Mouse (Mus musculus): ENCODE measurements around the gene Olfr214. TPM values are rescaled to one million over a fixed set of nuclear protein-coding genes. Genes with fewer than 3 reads are reported as not detected.
"Not testable (repeated sequence)": the region's sequence is repeated elsewhere in the genome, so short reads cannot be mapped to it uniquely, and the experiment has no call there.

Olfr214 gene
- polyA plus RNA-seq (2015; fragmentation: Nextera tagmentation; extraction: Ambion mirVana): not detected in 2 replicates

DNA sequence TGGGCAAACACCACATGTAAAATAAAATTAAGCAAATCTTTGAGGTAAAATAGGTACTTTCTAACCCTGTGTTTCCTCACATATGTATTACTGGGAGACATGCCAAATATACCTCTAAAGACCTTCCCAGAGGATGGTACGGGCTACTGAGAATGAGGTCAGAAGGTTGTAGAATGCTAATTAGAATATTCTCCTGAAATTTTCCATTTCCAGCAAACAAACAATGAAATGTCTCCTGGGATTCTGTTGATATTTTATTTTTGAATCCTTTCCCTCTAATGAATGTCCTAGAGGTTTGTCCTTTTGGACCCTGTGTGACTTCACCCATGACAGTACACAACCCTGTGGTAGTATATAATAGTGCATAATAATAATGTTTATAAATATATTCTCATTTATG is at the start of gene Olfr214:
Gene Olfr214, plus strand, starts transcription at position 301 of the 400 bp plus-strand sequence.
- WGBS (ENCODE audit: insufficient replicate concordance): 73% methylated on average over 1 of the region's 1 CpGs
- Histone ChIP-seq H3K27me3 (ENCODE audit: insufficient read depth, low read length) (no peaks in the 10 kb centered on the region), H3K27ac (ENCODE audit: low read depth) (no peak within 1 kb of the TSS), H3K9me3 (ENCODE audit: low read length) (no peaks in the 10 kb centered on the region), H3K36me3 (replicated peaks; ENCODE audit: insufficient read depth, low read length) (no peaks in the 10 kb centered on the region), H3K9ac (replicated peaks) (no peak within 1 kb of the TSS), H3K4me3 (ENCODE audit: low read depth, low read length) (no peak within 1 kb of the TSS), H3K4me1 (ENCODE audit: insufficient read depth) (no peaks in the 10 kb centered on the region), H3K4me2 (ENCODE audit: low read depth, low read length) (no peak within 1 kb of the TSS)
- TF ChIP-seq CTCF (IDR thresholded peaks at IDR 0.05; ENCODE audit: low read depth) (no peak), EP300 (IDR thresholded peaks at IDR 0.05; ENCODE audit: low read depth) (no peak)
- no peak for DNase-seq
- no peak for ATAC-seq

DNA sequence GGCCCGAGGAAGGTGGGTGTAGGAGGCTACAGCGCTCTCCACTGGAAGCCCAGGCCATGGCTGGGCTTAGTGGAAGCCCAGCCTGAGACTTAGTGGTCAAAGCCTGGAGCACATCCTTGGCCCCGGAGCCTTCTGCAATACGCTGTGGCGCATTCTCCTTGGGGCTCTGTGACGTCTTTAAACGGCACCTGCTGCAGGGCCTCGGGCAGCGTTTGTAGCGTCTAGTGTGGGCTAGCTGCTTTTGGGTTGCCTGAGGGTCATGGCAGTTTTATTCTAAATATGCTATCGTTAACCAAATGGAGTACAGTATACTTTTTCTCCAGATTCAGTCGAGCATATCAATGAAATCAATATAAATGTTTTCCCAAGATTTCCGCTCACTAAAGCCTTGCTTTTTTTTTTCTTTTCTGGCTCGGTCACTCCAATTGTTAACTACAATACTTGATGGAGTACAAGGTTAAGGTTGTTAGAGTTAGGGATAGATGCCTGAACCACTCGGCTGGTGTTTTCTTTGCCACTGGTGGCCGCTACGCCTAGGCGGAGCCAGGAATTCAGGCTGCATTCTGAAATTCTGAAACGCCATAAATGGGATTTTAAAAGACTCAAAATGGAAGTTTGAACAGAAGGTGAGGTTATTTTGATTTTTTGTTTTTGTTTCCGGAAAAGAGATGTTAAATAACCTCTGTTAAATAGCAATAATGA is 47.6 kb upstream of the Olfr214 start, which contains the start of gene Olfr212:
Gene Olfr212, plus strand, starts transcription at position 215 of the 702 bp plus-strand sequence.
- ATAC-seq; H3K27ac ChIP-seq (ENCODE audit: low read depth); H3K36me3 ChIP-seq (replicated peaks; ENCODE audit: insufficient read depth, low read length); H3K27me3 ChIP-seq (ENCODE audit: insufficient read depth, low read length); H3K4me3 ChIP-seq (ENCODE audit: low read depth, low read length); DNase-seq; H3K4me1 ChIP-seq (ENCODE audit: insufficient read depth); H3K9ac ChIP-seq (replicated peaks); H3K9me3 ChIP-seq (ENCODE audit: low read length); H3K4me2 ChIP-seq (ENCODE audit: low read depth, low read length): not testable (repeated sequence)
- 88% methylated on average over 19 of the region's 20 CpGs for WGBS (ENCODE audit: insufficient replicate concordance)

DNA sequence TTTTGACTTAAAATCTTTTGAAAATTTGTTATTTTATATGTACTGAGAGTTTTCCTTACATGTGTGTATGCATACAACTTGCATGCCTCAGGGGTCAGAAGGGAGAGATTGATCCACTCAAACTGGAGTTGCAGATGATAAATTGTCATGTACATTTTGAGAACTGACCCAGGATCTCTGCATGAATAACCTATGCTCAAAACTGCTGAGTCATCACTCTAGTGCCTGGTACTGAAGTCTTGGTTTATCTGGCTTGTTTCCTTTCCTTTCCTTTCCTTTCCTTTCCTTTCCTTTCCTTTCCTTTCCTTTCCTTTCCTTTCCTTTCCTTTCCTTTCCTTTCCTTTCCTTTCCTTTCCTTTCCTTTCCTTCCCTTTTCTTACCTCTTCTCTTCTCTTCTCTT is 39.2 kb upstream of the Olfr214 start:
- Histone ChIP-seq H3K27me3 (ENCODE audit: insufficient read depth, low read length) (no peaks in the 10 kb centered on the region), H3K9ac (replicated peaks) (no peak overlapping the region), H3K4me1 (ENCODE audit: insufficient read depth) (no peaks in the 10 kb centered on the region), H3K36me3 (replicated peaks; ENCODE audit: insufficient read depth, low read length) (no peaks in the 10 kb centered on the region), H3K4me2 (ENCODE audit: low read depth, low read length) (no peak overlapping the region), H3K4me3 (ENCODE audit: low read depth, low read length) (no peak overlapping the region), H3K27ac (ENCODE audit: low read depth) (no peak overlapping the region), H3K9me3 (ENCODE audit: low read length) (no peaks in the 10 kb centered on the region)
- TF ChIP-seq CTCF (IDR thresholded peaks at IDR 0.05; ENCODE audit: low read depth) (no peak), EP300 (IDR thresholded peaks at IDR 0.05; ENCODE audit: low read depth) (no peak)
- ATAC-seq: no peak
- no peak for DNase-seq

DNA sequence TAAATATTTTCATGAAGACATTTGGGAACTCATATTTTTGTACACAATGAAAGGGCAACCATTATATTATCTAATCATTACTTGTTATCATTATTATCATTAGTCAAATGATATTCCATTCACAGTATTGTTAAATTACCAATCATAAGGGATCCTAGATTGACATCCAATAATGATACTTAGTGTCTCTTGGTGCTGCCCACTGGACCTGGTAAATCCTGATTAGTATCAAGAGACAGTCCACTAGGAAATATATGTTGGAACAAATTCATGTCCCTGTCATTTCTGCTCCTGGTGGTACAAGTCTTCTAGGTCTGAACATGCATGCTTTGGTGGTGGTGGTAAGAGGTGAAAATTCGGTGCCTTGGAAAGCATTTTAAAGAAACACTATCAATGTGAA is 15.9 kb upstream of the Olfr214 start, which contains the start of gene Olfr213:
Gene Olfr213, plus strand, starts transcription at position 301 of the 400 bp plus-strand sequence.
- DNase-seq (no peak), ATAC-seq (no peak)
- H3K4me1 ChIP-seq (ENCODE audit: insufficient read depth): no peaks in the 10 kb centered on the region
- H3K27ac ChIP-seq (ENCODE audit: low read depth): no peak within 1 kb of the TSS
- H3K9ac ChIP-seq (replicated peaks): no peak within 1 kb of the TSS
- no peaks in the 10 kb centered on the region for H3K36me3 ChIP-seq (replicated peaks; ENCODE audit: insufficient read depth, low read length)
- no peak within 1 kb of the TSS for H3K4me3 ChIP-seq (ENCODE audit: low read depth, low read length)
- 63% methylated on average over 1 of the region's 1 CpGs for WGBS (ENCODE audit: insufficient replicate concordance)
- no peak within 1 kb of the TSS for H3K4me2 ChIP-seq (ENCODE audit: low read depth, low read length)
- no peaks in the 10 kb centered on the region for H3K9me3 ChIP-seq (ENCODE audit: low read length)
- H3K27me3 ChIP-seq (ENCODE audit: insufficient read depth, low read length): no peaks in the 10 kb centered on the region
- TF ChIP-seq CTCF (IDR thresholded peaks at IDR 0.05; ENCODE audit: low read depth) (no peak), EP300 (IDR thresholded peaks at IDR 0.05; ENCODE audit: low read depth) (no peak)

DNA sequence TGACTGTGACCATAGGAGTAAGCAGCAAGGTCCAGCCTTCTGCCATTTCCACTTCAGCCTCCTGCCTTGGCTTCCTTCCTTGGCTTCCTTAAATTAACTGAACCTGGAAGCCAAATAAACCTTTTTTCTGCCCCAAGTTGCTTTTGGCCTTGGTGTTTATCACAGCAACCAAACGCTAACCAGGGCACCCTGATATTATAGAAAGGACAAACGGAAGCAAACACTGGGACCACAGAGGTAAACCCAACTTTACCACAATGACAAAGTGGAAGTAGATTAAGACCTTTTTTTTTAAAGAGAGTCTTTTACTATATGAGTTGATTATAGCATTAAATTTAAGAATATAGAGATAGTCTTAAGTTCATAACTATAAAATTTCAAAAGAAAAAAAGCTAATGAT is 11.5 kb upstream of the Olfr214 start:
- Histone ChIP-seq H3K36me3 (replicated peaks; ENCODE audit: insufficient read depth, low read length) (no peaks in the 10 kb centered on the region), H3K4me1 (ENCODE audit: insufficient read depth) (no peaks in the 10 kb centered on the region), H3K4me3 (ENCODE audit: low read depth, low read length) (no peak overlapping the region), H3K9ac (replicated peaks) (no peak overlapping the region), H3K27me3 (ENCODE audit: insufficient read depth, low read length) (no peaks in the 10 kb centered on the region), H3K4me2 (ENCODE audit: low read depth, low read length) (no peak overlapping the region), H3K27ac (ENCODE audit: low read depth) (no peak overlapping the region), H3K9me3 (ENCODE audit: low read length) (no peaks in the 10 kb centered on the region)
- no peak for DNase-seq
- TF ChIP-seq EP300 (IDR thresholded peaks at IDR 0.05; ENCODE audit: low read depth) (no peak), CTCF (IDR thresholded peaks at IDR 0.05; ENCODE audit: low read depth) (no peak)
- no peak for ATAC-seq
- WGBS (ENCODE audit: insufficient replicate concordance): 53% methylated on average over 2 of the region's 2 CpGs

DNA sequence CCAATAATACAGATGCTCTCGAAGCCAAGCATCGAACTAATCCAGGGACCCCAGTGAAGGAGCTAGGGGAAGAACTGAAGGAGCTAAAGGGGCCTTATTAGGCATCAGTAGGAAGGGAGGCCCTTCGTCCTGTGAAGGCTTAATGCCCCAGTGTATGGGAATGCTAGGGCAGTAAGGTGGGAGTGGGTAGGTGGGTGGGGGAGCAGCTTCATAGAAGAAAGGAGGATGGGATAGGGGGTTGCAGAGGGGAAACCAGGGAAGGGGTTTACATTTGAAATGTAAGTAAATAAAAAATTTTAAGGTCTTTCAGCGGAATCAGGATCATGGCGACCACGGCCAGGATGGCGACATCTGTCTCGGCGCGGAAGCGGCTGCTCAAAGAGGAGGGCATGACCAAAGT is 3.2 kb upstream of the Olfr214 start, which contains the start of gene Gm5580:
Gene Gm5580, plus strand, starts transcription at position 301 of the 400 bp plus-strand sequence.
- not testable (repeated sequence) for H3K9me3 ChIP-seq (ENCODE audit: low read length); H3K36me3 ChIP-seq (replicated peaks; ENCODE audit: insufficient read depth, low read length); H3K4me1 ChIP-seq (ENCODE audit: insufficient read depth); DNase-seq; H3K9ac ChIP-seq (replicated peaks); ATAC-seq; H3K27me3 ChIP-seq (ENCODE audit: insufficient read depth, low read length); H3K27ac ChIP-seq (ENCODE audit: low read depth); H3K4me3 ChIP-seq (ENCODE audit: low read depth, low read length); H3K4me2 ChIP-seq (ENCODE audit: low read depth, low read length)
- WGBS (ENCODE audit: insufficient replicate concordance): 88% methylated on average over 11 of the region's 11 CpGs
